Mouse (Mus musculus) midbrain, embryonic 15.5 days (tissue): ENCODE measurements around the gene Trim72. TPM values are rescaled to one million over a fixed set of nuclear protein-coding genes. Genes with fewer than 3 reads are reported as not detected.

ENCODE experiments used
- polyA plus RNA-seq: library from polyadenylated mRNA; unstranded; fragments of >200 nt; fragmentation: Nextera tagmentation; extraction: Ambion mirVana; gene quantifications from 2 replicates; pipeline ENCODE4 v1.2.1, GENCODE M21; 2015

Trim72 gene
- polyA plus RNA-seq, 1 experiment from 2014 or later, result 0.10 TPM

Other genes starting within 250 kb of the Trim72 start
- 8.1 and 9.8 TPM in 2 replicates for gene Orai3, start 234.1 kb upstream of the Trim72 start, polyA plus RNA-seq
- 21.5 and 21.6 TPM in 2 replicates for gene Setd1a, start 227.3 kb upstream of the Trim72 start, polyA plus RNA-seq
- not detected in 2 replicates for gene Gm49388, start 218.3 kb upstream of the Trim72 start, polyA plus RNA-seq
- 8.9 and 10.2 TPM in 2 replicates for gene Hsd3b7, start 203.3 kb upstream of the Trim72 start, polyA plus RNA-seq
- gene Stx4a, start 179.7 kb upstream of the Trim72 start, polyA plus RNA-seq, result 19.5 and 21.8 TPM in 2 replicates
- gene Stx1b, start 179.4 kb upstream of the Trim72 start, polyA plus RNA-seq, result 70.0 and 72.9 TPM in 2 replicates
- gene Zfp646, start 127.7 kb upstream of the Trim72 start, polyA plus RNA-seq, result 10.6 and 11.4 TPM in 2 replicates
- 46.8 and 48.1 TPM in 2 replicates for gene Zfp668, start 127.1 kb upstream of the Trim72 start, polyA plus RNA-seq
- 1.2 and 1.3 TPM in 2 replicates for gene Prss53, start 113.0 kb upstream of the Trim72 start, polyA plus RNA-seq
- gene Gm21974, start 108.5 kb upstream of the Trim72 start, polyA plus RNA-seq, result not detected in 2 replicates
- gene Vkorc1, start 108.3 kb upstream of the Trim72 start, polyA plus RNA-seq, result 52.9 and 58.8 TPM in 2 replicates
- 61.3 and 66.6 TPM in 2 replicates for gene Bckdk, start 99.9 kb upstream of the Trim72 start, polyA plus RNA-seq
- gene Kat8, start 91.4 kb upstream of the Trim72 start, polyA plus RNA-seq, result 50.7 and 53.1 TPM in 2 replicates
- gene Prss8, start 73.8 kb upstream of the Trim72 start, polyA plus RNA-seq, result 0.29 and 0.35 TPM in 2 replicates
- 10.4 and 15.5 TPM in 2 replicates for gene Prss36, start 57.2 kb upstream of the Trim72 start, polyA plus RNA-seq
- 380 and 381 TPM in 2 replicates for gene Fus, start 36.5 kb upstream of the Trim72 start, polyA plus RNA-seq
- 6.5 and 7.9 TPM in 2 replicates for gene Pycard, start 10.1 kb upstream of the Trim72 start, polyA plus RNA-seq
- 1.3 and 1.4 TPM in 2 replicates for gene Itgam, start 58.7 kb downstream of the Trim72 start, polyA plus RNA-seq
- not detected in 2 replicates for gene Gm49368, start 58.7 kb downstream of the Trim72 start, polyA plus RNA-seq
- 0.04 and 0.08 TPM in 2 replicates for gene Itgax, start 125.6 kb downstream of the Trim72 start, polyA plus RNA-seq
- gene Itgad, start 150.4 kb downstream of the Trim72 start, polyA plus RNA-seq, result not detected in 2 replicates
- 0.63 TPM in 1 of 2 replicates, not detected in the other for gene Cox6a2, start 202.4 kb downstream of the Trim72 start, polyA plus RNA-seq
- 14.2 and 16.2 TPM in 2 replicates for gene Armc5, start 233.4 kb downstream of the Trim72 start, polyA plus RNA-seq
- 8.1 and 8.5 TPM in 2 replicates for gene 9130023H24Rik, start 234.1 kb downstream of the Trim72 start, polyA plus RNA-seq
- gene Tgfb1i1, start 242.9 kb downstream of the Trim72 start, polyA plus RNA-seq, result 23.3 and 24.2 TPM in 2 replicates